Mouse (Mus musculus): ENCODE results near the gene Mansc1. TPM values are rescaled to one million over a fixed set of nuclear protein-coding genes. Genes with fewer than 3 reads are reported as not detected.

Gene Mansc1
- total RNA-seq, 2 experiments from 2014 or later = 5.5 to 7.4 TPM

- DNase-seq = no peak
- intact Hi-C loops (cut with DNase I) = loop anchor here (5.0 kb wide), 2 partner anchors 37 to 133 kb away; no protein-coding TSS in a partner anchor
Measured at GRCm38 (mm10) chr6:134605196-134605595, 27.1 kb downstream of the Mansc1 start.

- DNase-seq = no peak
- intact Hi-C loops (cut with DNase I) = no loop called here
Measured at GRCm38 (mm10) chr6:134602371-134603003, 29.8 kb downstream of the Mansc1 start.

GRCm38 (mm10) chr6:134601766-134602165 is 30.5 kb downstream of the Mansc1 start:
- no peak for DNase-seq
- intact Hi-C loops (cut with DNase I) = no loop called here

- DNase-seq = no peak
- intact Hi-C loops (cut with DNase I) = no loop called here
Measured at GRCm38 (mm10) chr6:134601130-134601529, 31.2 kb downstream of the Mansc1 start.

GRCm38 (mm10) chr6:134599239-134599638 is 33.0 kb downstream of the Mansc1 start:
- intact Hi-C loops (cut with DNase I) = no loop called here
- DNase-seq = no peak

- intact Hi-C loops (cut with DNase I) = no loop called here
Measured at GRCm38 (mm10) chr6:134597651-134598229, 34.5 kb downstream of the Mansc1 start.

GRCm38 (mm10) chr6:134594569-134595442 is 37.5 kb downstream of the Mansc1 start:
- DNase-seq = peak; percentile 60 to 66

More at GRCm38 (mm10) chr6:134597651-134598229, 34.5 kb downstream of the Mansc1 start:
- no peak for DNase-seq

GRCm38 (mm10) chr6:134591614-134592013 is 40.7 kb downstream of the Mansc1 start:
- DNase-seq = no peak
- intact Hi-C loops (cut with DNase I) = no loop called here

More at GRCm38 (mm10) chr6:134594569-134595442, 37.5 kb downstream of the Mansc1 start:
- intact Hi-C loops (cut with DNase I) = no loop called here

GRCm38 (mm10) chr6:134586241-134586640 is 46.0 kb downstream of the Mansc1 start:
- intact Hi-C loops (cut with DNase I) = no loop called here
- no peak for DNase-seq

- DNase-seq = no peak
- intact Hi-C loops (cut with DNase I) = no loop called here
Measured at GRCm38 (mm10) chr6:134584616-134585015, 47.7 kb downstream of the Mansc1 start.

GRCm38 (mm10) chr6:134582110-134582509 is 50.2 kb downstream of the Mansc1 start:
- intact Hi-C loops (cut with DNase I) = no loop called here
- no peak for DNase-seq

GRCm38 (mm10) chr6:134579506-134579905 is 52.8 kb downstream of the Mansc1 start:
- no peak for DNase-seq
- intact Hi-C loops (cut with DNase I) = no loop called here

- DNase-seq = no peak
- intact Hi-C loops (cut with DNase I) = no loop called here
Measured at GRCm38 (mm10) chr6:134578039-134578438, 54.2 kb downstream of the Mansc1 start.

- intact Hi-C loops (cut with DNase I) = no loop called here
- no peak for DNase-seq
Measured at GRCm38 (mm10) chr6:134575288-134575741, 57.0 kb downstream of the Mansc1 start.

- DNase-seq = no peak
- intact Hi-C loops (cut with DNase I) = loop anchor here (2.0 to 10.0 kb wide), 3 partner anchors 39 to 93 kb away; no protein-coding TSS in a partner anchor
Measured at GRCm38 (mm10) chr6:134567986-134568556, 64.2 kb downstream of the Mansc1 start.

GRCm38 (mm10) chr6:134566818-134567485 is 65.3 kb downstream of the Mansc1 start, which contains the start of gene Lrp6:
TSS of gene Lrp6 (minus strand) at chr6:134566965.
- peak; percentile 90 to 91 for DNase-seq
- intact Hi-C loops (cut with DNase I) = loop anchor here (2.0 to 10.0 kb wide), 3 partner anchors 40 to 92 kb away; no protein-coding TSS in a partner anchor

GRCm38 (mm10) chr6:134566248-134566817 is 66.0 kb downstream of the Mansc1 start:
- DNase-seq = no peak
- intact Hi-C loops (cut with DNase I) = loop anchor here (2.0 to 10.0 kb wide), 3 partner anchors 39 to 92 kb away; no protein-coding TSS in a partner anchor

- DNase-seq = peak in 1 of 2 experiments; percentile 25
- intact Hi-C loops (cut with DNase I) = loop anchor here (2.0 to 10.0 kb wide), 3 partner anchors 38 to 91 kb away; no protein-coding TSS in a partner anchor
Measured at GRCm38 (mm10) chr6:134565606-134566247, 66.6 kb downstream of the Mansc1 start.

- intact Hi-C loops (cut with DNase I) = loop anchor here (10.0 kb wide), 1 partner anchor 90 kb away; no protein-coding TSS in a partner anchor
- no peak for DNase-seq
Measured at GRCm38 (mm10) chr6:134564539-134564938, 67.7 kb downstream of the Mansc1 start.

Measured in heart, postnatal 14 days (tissue).